Mouse (Mus musculus) G1E (cell line): ENCODE measurements around the gene Lyrm9.

Source experiments
- CTCF ChIP-seq: IDR thresholded peaks from 2 replicates; pipeline ENCODE4 v1.5.1; 2012; ENCODE audit warnings: low read depth, low read length, inconsistent platforms, mixed read lengths
- GATA1 ChIP-seq: IDR thresholded peaks from 2 replicates; pipeline ENCODE4 v1.6.1; 2012; ENCODE audit warnings: borderline replicate concordance, low read length, inconsistent platforms, mixed read lengths
- GATA2 ChIP-seq: IDR thresholded peaks from 2 replicates; pipeline ENCODE4 v1.6.1; 2012; ENCODE audit warnings: low read depth, low read length, inconsistent platforms, borderline replicate concordance
- POLR2AphosphoS5 ChIP-seq: IDR thresholded peaks from 2 replicates; pipeline ENCODE4 v1.6.1; 2012; ENCODE audit warnings: low read depth, low read length, inconsistent platforms; ENCODE audit not compliant: insufficient replicate concordance
- TAL1 ChIP-seq: conservative IDR thresholded peaks from 2 replicates; pipeline ENCODE4 v1.6.1; 2012; ENCODE audit warnings: low read depth, low read length, inconsistent platforms, mixed read lengths

DNA sequence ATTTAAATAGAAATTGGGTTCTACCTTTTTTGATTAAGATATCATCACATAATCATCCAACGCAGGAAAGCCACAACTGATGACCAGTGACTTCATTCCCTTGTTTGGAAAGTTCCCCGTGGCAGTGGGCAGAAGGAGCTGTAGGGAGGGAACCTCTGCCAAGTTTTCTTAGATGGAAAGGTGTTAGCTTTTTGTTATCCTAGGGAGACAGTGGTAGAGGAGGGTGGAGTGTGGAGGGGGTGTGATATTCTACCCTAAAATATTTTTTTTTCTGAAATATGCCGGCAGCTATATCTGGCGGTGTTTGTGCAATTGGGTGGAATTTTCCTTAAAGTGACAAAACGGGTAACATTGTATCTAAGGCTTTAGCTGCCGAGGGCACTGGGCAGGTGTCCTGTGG lies 21.2 kb upstream of the Lyrm9 start:
- no peak for TF ChIP-seq GATA1
- TF ChIP-seq CTCF: no peak
- no peak for TF ChIP-seq TAL1
- no peak for TF ChIP-seq GATA2
- TF ChIP-seq POLR2AphosphoS5: no peak
